Mouse (Mus musculus) natural killer cell, adult 2 months (primary cell): ENCODE measurements around the gene Atp7a.
"Not testable (repeated sequence)": the region's sequence is repeated elsewhere in the genome, so short reads cannot be mapped to it uniquely, and the experiment has no call there.

Experiments
- DNase-seq, 2 experiments: peaks; one replicate each; pipeline ENCODE4 v3.0.0; 2022; ENCODE audit warnings: low spot score in 2 of 2

Atp7a gene

DNA sequence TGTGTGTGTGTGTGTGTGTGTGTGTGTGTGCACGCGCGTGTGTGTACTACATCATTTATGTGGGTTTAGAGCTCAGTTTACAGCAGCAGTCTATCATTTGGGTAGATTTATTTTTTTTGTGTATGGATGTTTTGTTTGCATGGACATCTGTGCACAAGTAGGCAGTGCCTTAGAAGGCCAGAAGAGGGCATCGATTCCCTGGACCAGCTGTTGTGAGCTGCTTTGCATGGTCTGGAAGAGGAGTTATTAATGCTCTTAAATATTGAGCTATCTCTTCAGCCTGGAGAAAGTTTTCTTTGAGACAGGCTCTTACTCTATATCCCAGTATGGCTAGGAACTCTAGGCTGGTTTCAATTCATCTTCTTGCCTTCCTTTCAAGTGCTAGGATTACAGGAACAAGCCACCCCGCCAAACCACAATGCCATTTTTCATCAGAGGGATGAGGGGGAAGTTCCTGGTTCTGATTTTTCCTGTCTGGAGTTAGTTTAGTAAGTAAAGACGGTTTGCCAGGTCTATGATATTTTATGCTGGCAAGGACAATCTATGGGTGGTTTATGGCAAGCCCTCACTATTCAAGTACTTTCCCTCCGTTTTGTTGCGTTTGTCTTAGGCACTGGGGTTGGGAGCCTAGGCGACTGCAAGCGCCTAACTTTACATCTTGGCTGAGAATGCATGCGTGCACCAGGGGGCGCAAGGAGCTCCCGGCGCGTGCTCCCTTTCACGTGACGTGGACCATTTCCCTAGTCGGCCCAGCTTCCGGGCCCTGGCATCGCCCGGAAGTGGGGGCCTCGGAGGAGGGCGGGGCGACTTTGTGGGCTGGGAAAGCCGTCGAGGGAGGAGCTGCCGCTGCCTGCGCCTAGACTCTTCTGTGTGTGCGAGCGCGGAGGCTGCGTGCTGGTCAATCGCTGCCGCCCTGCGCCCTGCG lies at the start of gene Atp7a:
Gene Atp7a (plus strand): TSS at position 859 of the 925 bp plus-strand sequence.
- DNase-seq = peak; percentile 84 to 94

DNA sequence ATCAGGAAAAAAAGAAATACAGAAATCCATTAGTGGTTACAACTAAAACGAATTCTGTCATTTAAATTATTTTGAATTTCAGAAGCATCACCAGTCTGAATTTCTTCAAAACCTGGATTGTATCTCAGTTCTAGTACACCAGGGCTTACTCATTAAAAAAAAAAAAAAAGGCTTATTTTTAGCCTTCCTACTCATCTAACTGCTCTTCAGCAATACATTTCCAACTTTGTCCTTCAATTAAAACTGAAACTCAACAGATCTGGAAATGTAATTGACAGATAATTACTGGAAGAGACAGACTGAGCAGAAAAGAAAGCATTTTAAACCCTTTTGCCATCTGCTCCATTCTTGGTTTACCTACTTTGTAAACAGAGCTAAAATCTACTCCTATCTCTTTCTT lies 25.5 kb upstream of the Atp7a start:
- no peak for DNase-seq

DNA sequence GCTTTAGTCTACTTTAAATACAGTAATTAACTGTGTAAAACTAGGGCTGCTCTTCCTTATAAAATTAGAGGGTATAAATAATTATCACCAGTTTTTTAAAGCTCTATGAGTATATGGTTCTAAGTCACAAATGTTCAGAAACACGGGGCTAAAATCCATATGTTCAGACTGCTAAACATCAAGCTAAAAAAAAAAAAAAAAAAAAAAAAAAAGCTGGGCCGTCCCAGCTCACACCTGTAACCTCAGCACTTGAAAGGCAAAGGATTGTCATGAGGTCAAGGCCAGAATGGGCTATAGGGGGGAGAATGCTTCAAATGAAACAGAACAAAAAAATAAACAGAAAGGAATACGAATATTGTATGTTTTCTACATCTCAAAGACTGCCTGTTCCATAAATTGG lies 16.3 kb upstream of the Atp7a start:
- DNase-seq = no peak

DNA sequence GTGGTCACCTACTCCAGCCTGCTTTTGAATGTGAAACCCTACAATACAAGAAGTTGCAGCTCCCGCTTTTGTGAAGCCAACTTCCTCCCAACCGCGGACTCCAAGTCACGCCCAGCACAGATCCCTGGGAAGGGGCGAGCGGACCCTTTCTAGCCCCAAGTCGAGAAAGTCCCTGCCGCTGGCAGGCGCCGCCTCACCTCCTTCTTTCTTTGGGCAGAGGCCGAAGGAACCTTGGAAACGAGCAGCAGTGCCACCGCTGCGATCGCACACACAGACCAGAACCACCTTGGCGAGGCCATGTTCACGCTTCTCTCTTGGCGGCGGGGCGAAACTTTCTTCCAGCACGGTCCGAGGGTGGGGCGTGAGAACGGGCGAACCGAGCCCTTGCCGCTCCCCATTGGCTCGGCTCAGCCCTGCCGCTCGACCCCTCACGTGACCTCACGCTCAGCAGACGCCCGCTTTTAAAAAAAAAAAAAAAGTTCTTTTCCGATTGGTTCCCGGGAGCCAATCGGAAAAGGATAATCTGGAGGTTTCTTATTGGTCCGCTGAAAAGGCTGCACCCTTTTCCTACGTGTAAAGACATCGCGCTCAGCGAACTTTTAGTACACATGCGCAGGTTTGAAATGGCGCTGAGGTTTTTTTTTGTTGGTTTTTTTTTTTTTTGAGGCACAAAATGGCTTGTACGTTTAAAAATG lies 15.5 kb upstream of the Atp7a start, which contains the start of gene Magt1:
Gene Magt1 (minus strand): TSS at position 442 of the 695 bp plus-strand sequence.
- DNase-seq = peak; percentile 75 to 86

DNA sequence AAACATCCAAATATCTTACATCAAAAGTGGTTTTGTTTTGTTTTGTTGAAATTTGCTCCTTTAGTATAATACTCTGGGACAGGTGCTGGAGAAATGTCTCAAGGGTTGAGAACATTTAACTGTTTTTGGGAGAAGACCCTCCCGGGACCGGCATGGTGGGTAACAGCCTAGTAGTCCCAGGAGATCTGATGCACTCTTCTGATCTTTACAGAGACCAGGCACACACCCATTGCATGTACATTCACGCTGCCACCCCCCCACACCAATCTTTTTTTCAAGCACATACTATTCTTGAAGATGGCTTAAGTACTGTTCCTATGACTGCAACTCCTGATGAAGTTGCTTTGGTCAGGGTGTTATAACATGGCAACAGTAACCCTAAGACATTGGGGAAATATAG lies 14.5 kb upstream of the Atp7a start:
- no peak for DNase-seq

DNA sequence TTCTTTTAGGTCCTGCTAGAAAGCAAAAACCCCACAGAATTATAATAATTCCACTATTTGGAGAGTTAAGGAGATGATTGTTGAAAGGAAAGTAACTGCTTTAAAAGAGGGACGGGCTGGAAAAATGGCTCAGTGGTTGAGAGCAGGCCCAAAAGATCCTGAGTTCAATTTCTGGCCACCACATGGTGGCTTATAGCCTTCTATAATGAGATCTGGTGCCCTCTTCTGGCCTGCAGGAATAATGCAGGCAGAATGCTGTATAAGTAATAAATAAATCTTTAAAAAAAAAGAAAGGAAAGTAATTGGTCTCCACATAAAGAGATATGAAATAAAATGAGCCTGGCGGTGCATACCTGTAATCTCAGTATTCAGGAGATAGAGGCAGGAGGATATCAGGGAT lies 13.9 kb upstream of the Atp7a start:
- DNase-seq = peak; percentile 40 to 58

DNA sequence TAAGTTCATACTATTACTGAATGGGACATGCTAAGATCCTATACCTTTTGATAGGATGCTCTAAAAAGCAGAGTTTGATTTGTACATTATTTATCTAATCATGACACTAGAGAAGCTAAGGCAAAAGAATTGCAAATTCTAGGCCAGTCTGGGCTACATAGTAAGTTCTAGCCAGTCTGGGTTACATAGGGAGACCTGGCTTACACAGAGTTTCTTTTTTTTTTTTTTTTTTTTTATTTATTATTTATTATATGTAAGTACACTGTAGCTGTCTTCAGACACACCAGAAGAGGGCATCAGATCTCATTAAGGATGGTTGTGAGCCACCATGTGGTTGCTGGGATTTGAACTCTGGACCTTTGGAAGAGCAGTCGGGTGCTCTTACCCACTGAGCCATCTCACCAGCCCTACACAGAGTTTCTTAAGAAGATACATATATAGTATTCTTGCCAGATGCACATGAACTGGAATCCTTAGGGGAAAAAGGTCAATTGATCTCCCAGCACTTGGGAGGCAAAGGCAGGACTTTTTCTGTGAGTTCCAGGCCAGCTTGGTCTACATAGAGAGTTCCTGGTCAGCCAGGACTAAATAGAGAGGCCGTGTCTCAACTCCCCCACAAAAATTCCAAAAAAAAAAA lies 12.2 kb upstream of the Atp7a start:
- DNase-seq = not testable (repeated sequence)

DNA sequence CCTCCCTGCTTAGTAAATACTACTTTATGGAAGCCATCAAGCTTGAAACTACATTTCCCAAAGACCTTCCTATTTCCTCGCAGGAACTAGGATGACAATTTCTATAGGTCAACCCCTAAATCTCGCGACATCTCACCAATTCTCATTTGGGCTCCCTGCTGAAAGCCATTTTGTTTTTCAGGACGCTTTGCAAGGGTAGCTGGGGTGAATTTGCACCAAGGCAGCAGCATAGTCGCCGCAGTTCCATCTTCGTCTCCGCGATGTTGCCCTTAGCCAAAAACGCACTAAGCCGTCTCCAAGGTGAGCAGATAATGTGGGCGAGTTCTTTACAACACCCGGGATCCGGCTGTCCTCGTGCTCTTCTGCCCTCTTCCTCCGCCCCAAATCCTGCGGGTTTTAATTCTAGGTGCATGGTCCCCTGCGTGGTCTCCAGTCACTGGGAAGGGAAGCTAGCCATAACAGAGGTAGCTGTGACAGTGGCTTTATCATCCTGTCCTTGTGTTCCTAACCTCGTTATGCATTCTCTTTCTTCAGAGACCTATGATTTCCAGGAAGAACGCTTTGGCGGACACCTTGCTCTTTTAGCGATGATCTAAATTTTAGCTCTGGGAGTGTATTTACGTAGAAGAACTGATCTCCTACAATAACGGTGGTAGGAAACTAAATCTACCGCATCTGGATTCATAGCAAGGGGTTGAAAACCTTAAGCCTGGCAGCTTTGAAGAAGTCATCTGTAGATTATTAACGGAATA lies 11.3 kb upstream of the Atp7a start, which contains the start of gene Cox7b:
Gene Cox7b (plus strand): TSS at position 130 of the 752 bp plus-strand sequence.
- peak; percentile 74 to 77 for DNase-seq

DNA sequence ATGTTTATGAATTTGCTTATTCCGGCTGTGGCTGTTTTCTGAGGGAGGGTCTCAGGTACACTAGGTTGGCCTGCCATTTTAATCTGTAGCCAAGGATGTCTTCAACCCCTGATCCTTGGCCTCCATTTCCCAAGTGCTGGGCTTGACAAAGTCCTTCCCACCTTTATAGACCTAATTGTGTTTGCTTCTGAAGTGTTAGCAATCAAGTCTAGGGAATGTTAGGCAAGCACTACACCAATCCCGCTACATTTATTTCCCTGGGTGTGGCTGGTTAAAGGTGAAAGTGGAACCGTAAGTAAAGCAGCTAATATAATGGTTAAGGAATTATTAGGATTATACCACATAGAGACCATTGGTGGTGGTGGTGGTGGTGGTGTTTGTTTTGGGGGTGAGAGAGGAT lies 10.0 kb upstream of the Atp7a start:
- no peak for DNase-seq

DNA sequence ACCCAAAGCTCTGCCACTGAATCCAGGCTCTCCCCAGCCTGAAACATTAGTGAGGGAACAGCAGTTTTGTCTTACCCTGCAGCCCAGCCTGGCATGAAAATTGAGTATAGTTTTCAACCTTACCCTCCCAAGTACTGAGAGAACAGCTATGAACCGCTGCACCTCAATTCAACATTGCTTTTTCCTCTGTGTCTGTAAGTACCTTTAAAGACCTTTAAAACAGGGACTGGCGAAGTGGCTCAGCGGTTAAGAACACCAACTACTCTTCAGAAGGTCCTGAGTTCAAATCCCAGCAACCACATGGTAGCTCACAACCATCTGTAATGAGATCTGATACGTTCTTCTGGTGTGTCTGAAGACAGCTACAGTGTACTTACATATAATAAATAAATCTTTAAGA lies 9.6 kb upstream of the Atp7a start:
- no peak for DNase-seq

DNA sequence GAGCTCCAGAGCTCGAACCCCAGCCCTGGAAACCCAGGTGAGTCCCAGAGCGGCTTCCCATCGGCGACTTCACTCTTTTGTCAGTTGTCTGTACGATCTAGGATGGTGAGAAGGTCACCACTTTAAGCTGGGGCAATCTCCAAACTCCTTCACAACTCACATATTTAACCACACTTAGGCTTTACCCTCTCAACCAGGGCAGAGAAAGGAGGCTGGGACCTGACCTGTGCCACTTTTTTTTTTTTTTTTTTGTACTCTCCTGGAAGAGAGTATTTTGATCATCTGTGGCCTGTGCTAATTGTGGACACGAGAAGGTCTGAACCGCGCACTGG lies 233 bp downstream of the Atp7a start:
- no peak for DNase-seq

DNA sequence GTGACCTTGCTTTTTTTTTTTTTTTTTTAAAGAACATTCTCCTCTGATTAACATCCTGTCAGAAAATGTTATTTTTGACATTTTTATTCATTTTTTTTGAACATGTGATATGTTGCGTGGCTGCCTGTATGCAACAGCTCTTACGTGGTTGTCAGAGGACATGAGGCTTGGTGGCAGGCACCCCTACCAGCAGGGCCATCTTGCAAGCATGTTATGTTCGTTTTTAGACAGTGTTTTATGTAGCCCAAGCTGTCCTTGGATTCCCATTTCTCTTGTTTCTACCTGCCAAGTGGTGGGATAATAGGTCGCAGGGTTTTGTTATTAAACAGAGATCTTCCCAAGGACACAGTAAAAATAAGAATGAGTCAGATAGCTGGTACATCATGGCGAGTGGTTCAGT lies 3.1 kb downstream of the Atp7a start:
- no peak for DNase-seq

DNA sequence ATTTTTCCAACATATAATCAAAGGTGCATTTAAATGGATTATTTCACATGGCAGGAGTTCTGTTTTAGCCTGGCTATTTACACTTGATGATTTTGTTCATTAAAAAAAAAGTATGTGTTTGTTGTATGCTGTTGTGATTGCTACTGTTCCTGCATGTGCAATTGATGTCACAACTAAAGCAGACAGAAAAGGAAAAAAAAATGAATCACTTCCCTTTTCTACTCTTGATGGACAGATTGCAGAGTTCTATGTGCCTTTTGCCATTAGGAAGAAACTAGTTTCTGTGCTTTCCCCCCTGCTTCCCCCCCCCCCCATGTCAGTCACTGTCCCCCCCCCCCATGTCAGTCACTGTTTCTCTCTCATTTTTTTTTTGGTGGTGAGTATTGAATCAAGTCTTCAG lies 4.0 kb downstream of the Atp7a start:
- no peak for DNase-seq

DNA sequence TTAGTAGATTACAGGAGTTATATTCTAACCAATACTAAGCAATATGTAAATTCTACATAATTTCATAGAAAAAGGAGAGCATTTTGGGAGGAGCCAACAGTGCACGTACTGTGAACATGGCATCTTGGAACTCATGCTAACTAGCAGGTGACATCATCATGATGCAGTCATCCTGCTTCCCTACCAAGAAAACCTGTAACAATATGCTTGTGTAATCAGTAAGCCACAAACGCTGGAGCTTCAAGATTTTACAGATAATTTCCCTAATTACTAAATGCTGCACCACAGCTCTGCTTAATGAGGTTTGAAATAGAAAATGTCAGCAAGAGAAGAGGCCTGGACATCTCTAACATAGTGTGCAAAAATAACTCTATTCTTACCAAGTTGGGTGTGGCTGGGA lies 8.7 kb downstream of the Atp7a start:
- DNase-seq = no peak

DNA sequence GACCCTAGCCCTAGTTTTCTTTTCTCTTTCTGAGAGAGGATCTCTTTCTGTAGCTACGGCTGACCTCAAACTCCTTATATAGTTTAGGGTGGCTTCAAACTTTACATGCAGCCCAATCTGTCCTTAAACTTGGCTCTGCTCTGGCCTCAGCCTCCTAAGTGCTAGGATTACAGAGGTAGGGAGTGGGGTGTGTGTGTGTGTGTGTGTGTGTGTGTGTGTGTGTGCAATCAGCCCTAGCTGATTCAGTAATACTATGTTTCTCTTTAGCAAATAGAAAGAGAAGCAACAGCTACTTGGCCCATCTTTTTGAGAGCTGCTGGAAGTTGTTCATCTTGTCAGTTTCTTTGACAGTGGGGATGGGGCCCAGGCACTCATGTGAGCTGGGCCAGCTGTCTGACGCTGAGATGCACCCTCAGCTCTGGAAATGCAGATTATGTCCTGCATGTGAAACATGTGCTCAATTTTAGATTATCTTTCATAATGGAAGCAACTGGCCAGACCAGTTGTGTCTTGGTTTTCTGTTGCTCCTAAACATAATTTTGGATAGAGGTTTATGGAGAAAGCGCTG lies 10.2 kb downstream of the Atp7a start:
- DNase-seq = no peak

DNA sequence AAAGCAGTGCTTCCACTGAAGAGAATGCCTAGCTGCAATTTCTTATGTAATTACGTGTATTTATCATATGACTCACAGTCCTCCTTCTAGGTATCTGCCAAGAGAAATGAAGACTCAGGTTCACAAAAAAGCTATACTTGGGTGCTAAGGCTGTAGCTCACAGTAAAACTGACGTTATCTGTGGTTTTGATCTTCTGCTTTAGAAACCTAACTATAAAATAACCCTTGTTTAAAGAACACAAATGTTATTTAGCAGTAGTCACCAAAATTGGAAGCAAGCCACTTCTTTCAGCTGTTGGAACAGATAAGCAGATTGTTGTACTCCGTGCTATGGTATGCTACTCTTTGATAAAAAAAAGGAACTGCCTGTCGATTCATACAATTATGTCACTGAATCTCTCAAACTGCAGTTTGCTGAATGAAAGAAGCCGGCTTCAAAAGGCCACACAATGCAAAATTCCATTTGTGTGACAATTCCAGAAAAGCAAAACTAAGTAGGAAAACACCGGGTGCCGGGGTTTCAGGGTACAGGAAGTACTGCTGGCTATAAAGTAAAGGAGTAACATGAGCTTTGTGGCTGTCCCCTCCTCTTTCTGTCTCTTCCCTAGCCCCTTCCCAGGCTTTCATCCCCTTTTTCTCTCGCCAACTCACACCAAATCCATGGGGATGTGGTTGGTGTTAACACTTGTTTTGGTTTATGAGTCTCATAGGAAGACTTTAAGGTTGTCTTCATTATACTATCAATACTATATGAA lies 17.0 kb downstream of the Atp7a start:
- no peak for DNase-seq

DNA sequence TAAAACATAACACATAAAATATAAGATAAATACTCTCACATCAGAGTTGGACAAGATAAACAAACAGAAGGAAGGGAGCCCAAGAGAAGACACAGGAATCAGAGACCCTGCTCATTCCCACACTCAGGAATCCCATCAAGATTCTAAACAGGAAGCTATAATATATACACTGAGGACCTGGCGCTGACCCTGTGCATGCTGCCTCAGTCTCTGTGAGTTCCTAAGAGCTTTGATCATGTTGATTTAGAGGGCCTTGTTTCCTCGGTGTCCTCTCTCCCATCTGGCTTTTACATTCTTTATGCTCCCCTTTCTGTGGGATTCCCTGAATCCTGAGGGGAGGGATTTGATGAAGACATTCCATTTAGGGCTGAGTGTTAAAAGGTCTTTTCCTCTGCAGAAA lies 18.4 kb downstream of the Atp7a start:
- no peak for DNase-seq

DNA sequence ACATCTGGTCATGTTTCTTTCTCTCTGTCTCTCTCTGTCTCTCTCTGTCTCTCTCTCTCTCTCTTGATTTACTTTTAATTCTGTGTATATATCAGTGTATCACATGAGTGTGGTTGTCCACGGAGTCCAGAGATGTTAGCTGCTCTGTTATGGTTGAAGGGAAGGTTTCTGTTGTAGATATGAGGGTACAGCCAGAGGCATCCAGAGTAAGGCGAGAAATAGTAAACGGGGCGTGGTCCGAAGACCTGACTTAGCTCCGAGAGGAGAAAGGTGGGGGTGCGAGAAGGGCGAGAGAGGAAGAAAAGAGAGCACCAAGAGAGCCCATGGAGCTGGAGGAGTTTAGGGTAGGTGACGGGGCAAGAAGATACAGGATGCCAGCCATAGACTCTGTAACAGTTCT lies 18.9 kb downstream of the Atp7a start:
- DNase-seq = no peak

DNA sequence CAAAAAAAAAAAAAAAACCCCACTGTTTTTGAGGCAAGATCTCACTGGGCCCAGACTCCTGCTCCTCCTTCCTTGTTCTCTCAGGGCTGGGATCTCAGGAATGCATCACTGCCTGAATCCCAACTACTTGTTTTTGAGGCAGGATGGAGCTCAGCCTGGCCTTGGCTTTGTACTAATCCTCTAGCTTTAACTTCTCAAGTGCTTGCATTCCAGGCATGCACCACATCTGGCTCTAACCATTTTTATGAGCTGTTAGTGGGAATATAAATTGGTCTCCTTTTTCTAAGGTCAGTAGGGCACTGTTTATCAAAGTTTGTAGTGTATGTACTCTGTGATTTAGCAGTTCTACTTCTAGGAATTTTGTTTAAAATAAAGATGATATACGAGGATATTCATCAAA lies 21.1 kb downstream of the Atp7a start:
- no peak for DNase-seq

DNA sequence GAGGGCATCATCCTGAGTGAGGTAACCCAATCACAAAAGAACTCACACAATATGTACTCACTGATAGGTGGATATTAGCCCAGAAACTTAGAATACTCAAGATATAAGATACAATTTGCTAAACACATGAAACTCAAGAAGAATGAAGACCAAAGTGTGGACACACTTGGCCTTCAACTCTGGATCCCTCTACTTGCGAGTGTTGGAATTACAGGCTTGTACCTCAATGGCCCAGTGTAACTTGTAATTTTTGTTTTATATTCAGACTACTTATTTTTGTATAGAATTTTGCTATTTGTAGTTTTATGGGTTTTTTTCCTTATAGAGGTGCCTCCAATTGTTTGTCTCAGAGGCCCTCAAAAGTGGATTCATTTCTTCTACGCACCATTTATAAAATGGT lies 50.8 kb downstream of the Atp7a start:
- peak in 1 of 2 experiments; percentile 0 for DNase-seq
